Mouse (Mus musculus) limb, embryonic 15.5 days (tissue): ENCODE data around the gene Sdsl. TPM values are rescaled to one million over a fixed set of nuclear protein-coding genes. Genes with fewer than 3 reads are reported as not detected.
A peak's percentile ranks its signal among the peaks of the same experiment; 100 is the strongest.

Experiments used
- ATAC-seq: fragments of 200-750 bp; cut with Nextera tagmentation; 2 replicates; pipeline ENCODE4 v1.8.0; 2017; ENCODE audit warnings: low read depth, moderate TSS enrichment; ENCODE audit not compliant: insufficient number of reproducible peaks, low FRiP score, low TSS enrichment
- H3K27ac ChIP-seq: fragments of 300-500 bp; sonication (generic); 2 replicates; pipeline ENCODE4 v1.5.1; 2015; ENCODE audit warnings: moderate library complexity, mild to moderate bottlenecking, inconsistent platforms
- H3K27me3 ChIP-seq: fragments of 300-500 bp; sonication (generic); 2 replicates; pipeline ENCODE4 v1.6.1; 2015; ENCODE audit warnings: inconsistent platforms
- H3K36me3 ChIP-seq: fragments of 300-500 bp; sonication (generic); 2 replicates; pipeline ENCODE4 v1.6.1; 2015; ENCODE audit warnings: inconsistent platforms
- H3K4me1 ChIP-seq: fragments of 300-500 bp; sonication (generic); 2 replicates; pipeline ENCODE4 v1.6.1; 2015; ENCODE audit warnings: inconsistent platforms
- H3K4me2 ChIP-seq: fragments of 300-500 bp; sonication (generic); 2 replicates; pipeline ENCODE4 v1.6.1; 2015; ENCODE audit warnings: mild to moderate bottlenecking, inconsistent platforms
- H3K4me3 ChIP-seq: fragments of 300-500 bp; sonication (generic); 2 replicates; pipeline ENCODE4 v1.5.1; 2015; ENCODE audit warnings: mild to moderate bottlenecking, inconsistent platforms
- H3K9ac ChIP-seq: fragments of 300-500 bp; sonication (generic); 2 replicates; pipeline ENCODE4 v1.6.1; 2015; ENCODE audit warnings: inconsistent platforms
- H3K9me3 ChIP-seq: fragments of 300-500 bp; sonication (generic); 2 replicates; pipeline ENCODE4 v1.6.1; 2016; ENCODE audit warnings: inconsistent platforms
- WGBS: fragments of 180-500 bp; shearing (Covaris S2); methylation state at CpG from one replicate; pipeline ENCODE4 v1.1.7; 2015; 5-methylcytosine and 5-hydroxymethylcytosine counted together
- polyA plus RNA-seq: library from polyadenylated mRNA; unstranded; fragments of >200 nt; fragmentation: Nextera tagmentation; extraction: Ambion mirVana; gene quantifications from 2 replicates; pipeline ENCODE4 v1.2.1, GENCODE M21; 2015

The Sdsl gene
- polyA plus RNA-seq, 1 experiment from 2014 or later = 0.95 TPM

DNA sequence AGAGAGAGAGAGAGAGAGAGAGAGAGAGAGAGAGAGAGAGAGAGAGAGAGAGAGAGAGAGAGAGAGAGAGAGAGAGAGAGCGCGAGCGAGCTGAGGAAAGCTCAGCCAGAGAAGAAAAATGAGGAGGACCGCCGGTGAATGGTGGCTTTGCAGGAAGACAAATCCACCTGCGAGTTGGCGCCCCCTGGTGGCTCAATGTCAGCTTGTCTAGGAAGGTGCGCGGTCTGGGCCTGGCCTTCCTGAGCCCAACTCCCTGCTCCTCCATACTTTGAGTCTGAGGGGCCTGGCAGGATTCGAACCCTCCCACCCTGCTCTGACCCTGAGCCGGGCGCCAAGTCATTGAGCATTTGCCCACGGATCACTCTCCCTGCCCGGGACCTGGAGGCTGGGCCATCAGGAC, 31.9 kb downstream of the Sdsl start:
- Histone ChIP-seq H3K36me3 (no peaks in the 10 kb centered on the region), H3K27me3 (peaks cover 90% of the 10 kb centered on the region), H3K27ac (no peak overlapping the region), H3K4me3 (peak overlapping the region; percentile 29; the same call in 1 of the 2 replicates), H3K9ac (no peak overlapping the region), H3K9me3 (no peaks in the 10 kb centered on the region), H3K4me1 (peaks cover 23% of the 10 kb centered on the region), H3K4me2 (peak overlapping the region; percentile 51)
- WGBS = 6% methylated on average over 11 of the region's 14 CpGs
- ATAC-seq = no peak

- ATAC-seq = no peak
- Histone ChIP-seq H3K4me1 (peaks cover 24% of the 10 kb centered on the region), H3K36me3 (no peaks in the 10 kb centered on the region), H3K27ac (no peak overlapping the region), H3K4me2 (peak overlapping the region; percentile 51), H3K9me3 (no peaks in the 10 kb centered on the region), H3K4me3 (peak overlapping the region; percentile 29), H3K9ac (no peak overlapping the region), H3K27me3 (peaks cover 90% of the 10 kb centered on the region)
- WGBS = under 1% methylated on average over 61 of the region's 61 CpGs
Measured at GRCm38 (mm10) chr5:120439887-120440670, 32.5 kb downstream of the Sdsl start.

- Histone ChIP-seq H3K27ac (no peak overlapping the region), H3K36me3 (no peaks in the 10 kb centered on the region), H3K9me3 (no peaks in the 10 kb centered on the region), H3K4me3 (no peak overlapping the region), H3K9ac (no peak overlapping the region), H3K4me1 (peaks cover 24% of the 10 kb centered on the region), H3K4me2 (no peak overlapping the region), H3K27me3 (peaks cover 90% of the 10 kb centered on the region)
- no peak for ATAC-seq
- WGBS = 3% methylated on average over 27 of the region's 27 CpGs
Measured at GRCm38 (mm10) chr5:120438991-120439710, 33.5 kb downstream of the Sdsl start.

DNA sequence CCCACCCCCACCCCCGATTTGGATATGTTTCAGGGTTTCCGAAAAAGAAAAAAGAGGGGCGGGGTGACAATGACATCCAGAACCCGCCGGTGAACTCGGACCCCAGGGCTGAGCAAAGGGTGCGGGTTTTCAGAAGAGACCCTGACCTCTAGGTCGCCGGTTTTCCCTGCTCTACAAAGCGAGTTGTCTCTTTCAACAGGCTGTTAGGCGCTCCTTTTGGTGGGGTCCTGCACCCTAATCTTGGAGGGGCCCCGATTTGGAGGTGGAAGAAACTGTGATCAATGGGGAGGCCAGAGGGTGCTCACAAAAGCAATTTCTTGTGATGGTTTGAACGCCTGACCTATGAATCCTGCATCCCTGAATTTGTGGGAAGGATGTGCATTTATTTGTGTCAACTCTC, 34.1 kb downstream of the Sdsl start:
- Histone ChIP-seq H3K27ac (no peak overlapping the region), H3K4me2 (no peak overlapping the region), H3K4me1 (peaks cover 24% of the 10 kb centered on the region), H3K9me3 (no peaks in the 10 kb centered on the region), H3K27me3 (peaks cover 92% of the 10 kb centered on the region), H3K36me3 (no peaks in the 10 kb centered on the region), H3K9ac (no peak overlapping the region), H3K4me3 (no peak overlapping the region)
- no peak for ATAC-seq
- WGBS = 2% methylated on average over 13 of the region's 13 CpGs

DNA sequence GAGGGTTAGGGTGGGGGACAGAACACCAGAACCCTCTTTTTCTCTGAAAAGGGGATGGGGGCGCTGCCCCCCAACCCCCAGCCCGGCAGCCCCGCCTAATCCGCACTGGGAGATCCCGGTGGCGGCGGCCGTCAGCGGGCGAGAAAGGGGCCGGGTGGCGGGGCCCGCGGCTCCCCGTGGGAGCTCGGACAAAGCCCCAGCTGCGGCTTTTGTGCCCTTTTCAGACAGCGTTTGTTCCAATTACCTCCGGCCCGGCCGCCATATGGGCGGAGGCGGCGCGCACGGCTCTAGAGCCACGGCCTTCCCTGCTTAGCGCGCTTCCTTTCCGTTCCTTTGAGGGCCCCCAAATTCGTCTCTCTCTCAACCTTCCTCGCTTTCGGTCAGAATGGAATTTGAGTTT, 34.6 kb downstream of the Sdsl start:
- Histone ChIP-seq H3K9me3 (no peaks in the 10 kb centered on the region), H3K4me1 (peaks cover 24% of the 10 kb centered on the region), H3K9ac (no peak overlapping the region), H3K27me3 (peaks cover 91% of the 10 kb centered on the region), H3K27ac (no peak overlapping the region), H3K36me3 (no peaks in the 10 kb centered on the region), H3K4me3 (peak overlapping the region; percentile 14), H3K4me2 (no peak overlapping the region)
- no peak for ATAC-seq
- under 1% methylated on average over 33 of the region's 33 CpGs for WGBS

DNA sequence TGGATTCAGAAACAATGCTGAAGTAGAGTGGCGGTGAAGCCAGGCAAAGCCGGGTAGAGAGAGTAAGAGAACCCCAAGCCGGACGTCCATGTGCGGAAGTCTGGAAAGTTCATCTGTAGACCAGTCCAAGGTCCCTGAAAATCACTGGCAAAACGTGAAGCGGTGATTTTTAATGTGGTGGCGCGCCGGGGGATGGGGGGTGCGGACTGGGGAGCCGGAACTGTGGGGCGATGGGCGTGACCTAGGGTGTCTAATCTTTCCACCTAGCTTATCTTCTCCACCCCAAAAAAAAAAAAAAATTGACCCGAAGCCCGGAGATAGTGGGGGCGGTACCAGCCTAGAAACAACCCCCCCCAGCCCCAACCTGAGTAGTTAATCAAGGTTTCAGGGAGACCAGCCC, 35.1 kb downstream of the Sdsl start:
- no peak overlapping the region for H3K4me2 ChIP-seq
- peaks cover 91% of the 10 kb centered on the region for H3K27me3 ChIP-seq
- WGBS = 1% methylated on average over 17 of the region's 17 CpGs
- peaks cover 24% of the 10 kb centered on the region for H3K4me1 ChIP-seq
- peak overlapping the region; percentile 14; the same call in 1 of the 2 replicates for H3K4me3 ChIP-seq
- H3K9me3 ChIP-seq = no peaks in the 10 kb centered on the region
- no peak for ATAC-seq
- H3K27ac ChIP-seq = no peak overlapping the region
- H3K9ac ChIP-seq = no peak overlapping the region
- no peaks in the 10 kb centered on the region for H3K36me3 ChIP-seq

- Histone ChIP-seq H3K4me1 (peaks cover 26% of the 10 kb centered on the region), H3K4me3 (no peak overlapping the region), H3K4me2 (no peak overlapping the region), H3K36me3 (no peaks in the 10 kb centered on the region), H3K9ac (no peak overlapping the region), H3K27me3 (peaks cover 91% of the 10 kb centered on the region), H3K9me3 (no peaks in the 10 kb centered on the region), H3K27ac (no peak overlapping the region)
- 0% methylated on average over 18 of the region's 18 CpGs for WGBS
- ATAC-seq = no peak
Measured at GRCm38 (mm10) chr5:120436885-120437495, 35.6 kb downstream of the Sdsl start.

DNA sequence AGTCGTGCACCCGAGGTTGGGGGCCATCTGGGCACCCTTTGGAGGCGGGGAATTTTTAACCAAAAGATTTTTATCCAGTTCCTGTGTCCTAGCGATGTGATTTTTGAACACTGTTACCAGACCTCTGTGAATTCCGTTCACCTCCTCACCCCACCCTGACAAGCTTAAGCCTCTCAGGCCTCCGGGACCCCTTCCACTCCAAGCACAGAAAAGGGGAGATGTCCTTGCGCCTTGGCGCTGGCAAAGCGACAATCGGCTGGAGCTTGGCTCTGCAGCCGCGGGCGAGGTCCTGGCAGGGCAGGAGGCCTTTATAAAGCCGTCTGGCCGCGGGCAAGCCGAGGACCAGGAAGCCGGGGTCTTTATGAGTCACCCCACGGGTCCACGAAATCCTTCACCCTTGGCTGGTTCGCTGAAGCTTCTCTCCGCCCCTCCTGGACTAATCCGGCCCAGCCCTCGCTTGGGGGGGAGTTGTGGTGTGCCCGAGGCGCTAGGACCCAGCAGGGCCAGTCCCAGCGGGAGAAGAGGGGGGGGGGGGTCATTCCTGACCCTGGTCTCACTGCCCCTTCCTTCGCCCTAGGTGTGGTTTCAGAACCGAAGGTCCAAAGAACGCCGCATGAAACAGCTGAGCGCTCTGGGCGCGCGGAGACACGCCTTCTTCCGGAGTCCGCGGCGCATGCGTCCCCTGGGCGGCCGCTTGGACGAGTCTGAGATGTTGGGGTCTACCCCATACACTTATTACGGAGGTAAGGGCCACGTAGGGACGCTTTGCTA, 36.7 kb downstream of the Sdsl start:
- Histone ChIP-seq H3K27ac (no peak overlapping the region), H3K36me3 (no peaks in the 10 kb centered on the region), H3K4me3 (peak overlapping the region; percentile 33), H3K4me2 (peak overlapping the region; percentile 43), H3K9ac (no peak overlapping the region), H3K27me3 (peaks cover 97% of the 10 kb centered on the region), H3K9me3 (no peaks in the 10 kb centered on the region), H3K4me1 (peaks cover 34% of the 10 kb centered on the region)
- no peak for ATAC-seq
- WGBS = under 1% methylated on average over 45 of the region's 47 CpGs

DNA sequence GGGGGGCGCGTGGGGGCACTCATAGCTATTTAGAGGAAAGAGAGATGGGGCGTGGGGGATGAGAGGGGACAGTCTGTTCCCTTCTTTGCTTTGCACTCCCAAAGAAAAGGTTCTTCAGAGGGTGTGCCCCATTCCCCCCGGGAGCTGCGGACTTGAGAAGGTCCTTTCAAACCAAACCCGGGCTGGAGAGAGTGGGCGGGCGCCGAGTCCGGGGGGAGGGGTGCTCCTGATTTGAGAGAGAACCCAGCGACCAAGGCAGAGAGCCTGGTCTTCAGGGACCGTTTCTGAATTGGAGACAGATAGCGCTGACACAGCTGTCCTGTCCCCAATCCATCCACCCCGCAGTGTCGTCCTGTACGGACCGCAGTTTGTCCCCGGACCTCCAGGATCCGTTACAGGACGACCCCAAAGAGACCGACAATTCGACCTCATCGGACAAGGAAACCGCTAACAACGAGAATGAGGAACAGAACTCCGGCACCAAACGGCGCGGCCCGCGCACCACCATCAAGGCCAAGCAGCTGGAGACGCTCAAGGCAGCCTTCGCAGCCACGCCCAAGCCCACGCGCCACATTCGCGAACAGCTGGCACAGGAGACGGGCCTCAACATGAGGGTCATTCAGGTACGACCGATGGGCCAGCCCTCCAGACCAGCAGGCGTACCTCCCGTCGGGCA, 37.5 kb downstream of the Sdsl start:
- Histone ChIP-seq H3K27ac (no peak overlapping the region), H3K4me2 (no peak overlapping the region), H3K36me3 (no peaks in the 10 kb centered on the region), H3K9ac (no peak overlapping the region), H3K4me1 (peaks cover 31% of the 10 kb centered on the region), H3K4me3 (peak overlapping the region; percentile 33), H3K9me3 (no peaks in the 10 kb centered on the region), H3K27me3 (peaks cover 98% of the 10 kb centered on the region)
- WGBS = 2% methylated on average over 44 of the region's 44 CpGs
- ATAC-seq = no peak

- Histone ChIP-seq H3K9ac (no peak overlapping the region), H3K9me3 (no peaks in the 10 kb centered on the region), H3K27me3 (peaks cover 98% of the 10 kb centered on the region), H3K4me2 (no peak overlapping the region), H3K27ac (no peak overlapping the region), H3K36me3 (no peaks in the 10 kb centered on the region), H3K4me3 (no peak overlapping the region), H3K4me1 (peaks cover 24% of the 10 kb centered on the region)
- no peak for ATAC-seq
- 2% methylated on average over 21 of the region's 21 CpGs for WGBS
Measured at GRCm38 (mm10) chr5:120434231-120434735, 38.3 kb downstream of the Sdsl start.

GRCm38 (mm10) chr5:120433135-120433760, 39.4 kb downstream of the Sdsl start:
- no peak overlapping the region for H3K4me3 ChIP-seq
- WGBS = 2% methylated on average over 13 of the region's 13 CpGs
- H3K4me2 ChIP-seq = no peak overlapping the region
- no peaks in the 10 kb centered on the region for H3K36me3 ChIP-seq
- ATAC-seq = no peak
- peaks cover 24% of the 10 kb centered on the region for H3K4me1 ChIP-seq
- no peak overlapping the region for H3K27ac ChIP-seq
- H3K9ac ChIP-seq = no peak overlapping the region
- H3K9me3 ChIP-seq = no peaks in the 10 kb centered on the region
- peaks cover 97% of the 10 kb centered on the region for H3K27me3 ChIP-seq
